In genomic region chr8:85845887-85846286, GRCm38 (mm10) we compare ENCODE assay signal across 9 mouse cellular contexts.
"Had no signal": no experiment of that assay in that cellular context is flagged by ENCODE, and none has a peak within 500 bp of the region (broad histone marks: within the 10 kb centered on the region; RNA-seq: fewer than 3 reads in every experiment).

No protein-coding gene starts in this region.

- DNase-seq: lung, adult 18-20 months; lung, embryonic 14.5 days; lung, postnatal 10 days; lung, postnatal 4 days; midbrain, embryonic 14.5 days; right cerebral cortex, postnatal 14 days; thymus, adult 2 months; thymus, postnatal 25 days; thymus, postnatal 4 days had no signal
